Mouse (Mus musculus) megakaryocyte-erythroid progenitor cell, adult 5-6 weeks (primary cell): ENCODE measurements at regions not wholly inside any gene's neighbourhood (a gene's known extent, or its start where the extent isn't known, plus 50 kb on each side); places are given as distances from the start of the nearest gene placed in this dataset.
A peak's percentile ranks its signal among the peaks of the same experiment; 100 is the strongest.
"Not testable (repeated sequence)": the region's sequence is repeated elsewhere in the genome, so short reads cannot be mapped to it uniquely, and the experiment has no call there.

Experiments
- ATAC-seq: replicated peaks from 2 replicates; pipeline ENCODE4 v1.8.0; 2016; ENCODE audit warnings: mild to moderate bottlenecking, inconsistent platforms; ENCODE audit not compliant: severe bottlenecking, poor library complexity, low FRiP score, low TSS enrichment

DNA sequence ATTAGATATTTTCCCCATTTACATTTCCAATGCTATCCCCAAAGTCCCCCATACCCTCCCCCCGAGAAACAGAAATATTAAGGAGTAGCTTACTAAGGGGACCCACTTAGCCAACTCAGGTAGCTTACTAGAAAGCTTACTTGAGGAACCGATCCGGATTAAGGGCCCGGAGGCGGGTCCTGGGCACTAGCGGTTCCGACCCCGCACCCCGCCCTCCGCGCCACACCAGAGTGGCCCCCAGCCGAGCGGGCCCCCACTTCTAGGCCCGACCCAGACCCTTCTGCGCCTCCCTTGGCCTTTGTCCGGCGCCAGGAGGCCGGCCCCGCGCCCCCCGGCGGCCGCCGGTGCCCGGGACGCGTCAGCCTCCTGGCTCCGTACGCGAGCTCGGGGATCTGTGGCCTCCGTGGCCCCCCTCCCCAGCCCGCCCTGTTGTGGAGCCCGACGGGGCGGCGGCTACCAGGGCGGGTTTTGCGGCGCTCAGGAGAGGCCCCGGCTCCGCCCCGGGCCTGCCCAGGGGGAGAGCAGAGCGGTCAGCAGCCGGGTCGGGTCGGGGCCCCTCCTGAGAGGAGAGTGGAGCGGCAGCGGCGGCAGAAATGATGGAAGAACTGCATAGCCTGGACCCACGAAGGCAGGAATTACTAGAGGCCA is 106.5 kb downstream of the Zfp600 start:
- peak; percentile 70; the same call in 1 of the 2 replicates for ATAC-seq

DNA sequence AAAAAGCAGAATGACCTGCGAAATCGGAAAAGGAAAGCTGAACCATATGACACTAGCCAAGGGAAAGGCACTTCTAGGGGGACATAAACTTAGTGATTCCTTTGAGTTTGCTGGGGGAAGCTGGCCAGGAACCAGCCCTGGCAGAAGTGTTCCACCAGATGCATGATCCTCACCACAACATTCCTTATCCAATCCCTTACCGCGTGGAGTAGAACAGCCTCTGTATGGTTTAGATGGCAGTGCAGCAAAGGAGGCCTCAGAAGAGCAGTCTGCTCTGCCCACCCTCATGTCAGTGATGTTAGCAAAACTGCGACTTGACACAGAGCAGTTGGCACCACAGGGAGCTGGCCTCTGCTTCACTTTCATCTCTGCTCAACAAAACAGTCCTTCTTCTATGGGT is 107.2 kb downstream of the Zfp600 start:
- ATAC-seq, result not testable (repeated sequence)

GRCm38 (mm10) chr4:146270119-146270747 is 113.6 kb downstream of the Zfp600 start:
- peak; percentile 97 for ATAC-seq
